Mouse (Mus musculus): ENCODE measurements around the gene Fbln1.
A peak's percentile ranks its signal among the peaks of the same experiment; 100 is the strongest.

Fbln1 gene

DNA sequence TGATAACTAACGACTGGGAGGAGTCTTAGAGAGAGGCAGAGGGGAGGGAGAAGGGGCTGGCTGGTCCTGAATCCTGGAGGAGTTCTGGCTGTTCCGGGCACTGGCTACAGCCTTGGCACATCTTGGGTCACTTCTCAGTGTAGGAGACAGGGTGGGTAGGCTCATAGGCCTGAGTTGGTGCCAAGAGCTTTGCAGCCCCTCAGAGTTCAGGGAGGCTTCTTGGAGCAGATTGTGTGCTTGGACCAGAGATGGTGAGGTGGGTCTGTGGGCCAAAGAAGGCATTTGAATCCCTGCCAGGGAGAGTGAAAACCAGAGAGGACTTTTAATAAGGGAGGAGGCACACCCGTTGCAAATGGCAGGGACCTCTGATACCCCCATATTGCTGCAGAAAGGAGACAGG is 1.3 kb downstream of the Fbln1 start:
- DNase-seq = no peak

- peak; percentile 60 for DNase-seq
Measured at GRCm38 (mm10) chr15:85207763-85208162, 2.0 kb downstream of the Fbln1 start.

DNA sequence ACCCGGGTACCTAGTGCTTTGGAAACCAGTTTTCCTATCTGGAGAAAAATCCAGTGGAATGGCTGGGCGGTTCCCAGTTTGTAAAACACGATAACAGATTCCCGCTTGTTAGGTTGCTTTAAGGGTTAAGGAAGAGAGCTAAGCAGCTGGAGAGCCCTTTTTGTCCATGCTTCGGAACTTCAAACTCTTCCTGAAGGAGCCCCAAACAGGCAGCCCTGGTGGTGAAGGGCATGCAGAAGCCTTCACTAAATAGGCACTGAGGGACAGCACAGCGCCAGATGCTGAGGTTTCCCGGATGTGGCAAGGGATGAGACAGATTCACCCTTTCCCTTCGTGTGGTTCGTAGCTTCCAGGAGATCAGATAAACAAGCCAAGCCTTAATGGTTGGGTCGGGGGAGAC is 2.6 kb downstream of the Fbln1 start:
- DNase-seq = no peak

GRCm38 (mm10) chr15:85209341-85209740 is 3.6 kb downstream of the Fbln1 start:
- no peak for DNase-seq

- no peak for DNase-seq
Measured at GRCm38 (mm10) chr15:85210686-85211085, 4.9 kb downstream of the Fbln1 start.

DNA sequence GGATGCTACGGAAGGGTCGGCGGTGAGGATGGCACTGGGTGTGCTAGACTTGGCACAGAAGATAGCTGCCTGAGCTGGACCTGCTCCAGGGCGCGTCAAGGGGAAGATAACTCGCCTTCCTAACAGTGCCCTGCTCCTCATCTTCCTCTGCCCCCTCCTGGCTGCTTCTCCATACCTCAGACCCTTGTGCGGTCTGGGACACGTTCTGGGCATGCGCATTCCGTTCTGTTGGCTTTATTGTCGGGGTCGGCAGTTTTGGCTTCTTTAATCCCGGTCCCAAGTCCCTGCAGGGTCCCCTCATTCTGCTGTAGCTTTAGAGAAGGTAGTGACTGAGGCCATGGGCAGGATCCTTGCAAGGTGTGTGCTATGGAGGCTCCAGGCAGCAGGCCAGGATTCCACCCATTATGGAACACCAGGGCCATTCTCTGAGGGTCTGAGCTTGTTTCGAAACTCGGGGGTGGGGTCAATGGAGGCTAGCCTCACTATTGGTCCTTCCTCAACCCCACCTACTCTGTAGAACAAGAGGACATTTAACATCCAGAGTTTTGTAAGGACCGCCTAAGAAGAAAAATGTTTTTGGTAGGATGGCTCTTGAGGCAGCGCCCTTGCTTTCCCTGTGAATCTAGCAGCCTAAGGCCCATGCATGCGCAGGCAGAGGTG is 5.5 kb downstream of the Fbln1 start:
- no peak for DNase-seq

DNA sequence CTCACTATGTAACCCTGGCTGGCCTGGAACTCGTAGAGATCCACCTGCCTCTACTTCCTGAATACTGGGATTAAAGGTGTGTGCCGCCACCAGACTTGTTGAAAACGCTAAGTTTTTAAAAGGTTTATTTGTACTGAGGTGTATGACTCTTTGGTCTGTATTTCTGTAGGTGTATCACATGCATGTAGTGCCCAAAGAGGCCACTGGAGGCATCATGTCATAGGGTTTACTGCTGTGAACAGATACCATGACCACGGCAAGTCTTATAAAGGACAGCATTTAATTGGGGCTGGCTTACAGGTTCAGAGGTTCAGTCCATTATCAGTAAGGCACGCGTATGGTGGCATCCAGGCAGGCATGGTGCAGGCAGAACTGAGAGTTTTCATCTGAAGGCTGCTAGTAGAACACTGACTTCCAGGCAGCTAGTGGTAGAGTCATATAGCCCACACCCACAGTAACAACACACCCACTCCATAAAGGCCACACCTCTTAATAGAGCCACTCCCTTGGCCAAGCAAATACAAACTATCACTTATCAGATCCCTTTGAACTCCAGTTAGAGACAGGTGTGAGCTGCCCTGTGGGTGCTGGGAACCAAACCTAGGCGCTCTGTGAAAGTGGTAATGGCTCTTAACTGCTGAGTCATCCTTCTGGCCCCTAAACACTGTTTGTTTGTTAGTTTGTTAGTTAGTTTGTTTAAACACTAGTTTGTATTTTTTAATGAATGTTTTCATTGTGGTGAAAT is 10.5 kb downstream of the Fbln1 start:
- no peak for DNase-seq

GRCm38 (mm10) chr15:85218617-85219265 is 13.0 kb downstream of the Fbln1 start:
- DNase-seq = no peak

DNA sequence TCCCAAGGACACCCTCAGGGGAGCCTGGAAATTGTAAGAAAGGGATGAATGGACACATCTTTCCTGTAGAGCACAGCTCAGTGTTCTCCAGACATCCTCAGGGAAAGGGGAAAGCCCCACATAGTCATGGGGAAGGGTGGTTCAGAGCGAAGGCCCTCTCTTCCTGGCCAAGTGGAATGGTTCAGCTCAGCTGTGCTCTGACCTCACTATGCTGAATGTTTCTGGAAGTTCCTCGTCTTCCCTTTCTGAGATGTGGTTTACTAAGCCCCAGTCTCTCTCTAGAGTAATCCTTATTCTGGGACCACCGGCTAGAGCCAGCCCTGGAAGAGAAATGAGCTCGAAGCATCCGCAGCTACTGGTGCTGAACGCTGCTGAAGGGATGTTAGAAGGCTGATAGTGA is 14.6 kb downstream of the Fbln1 start:
- DNase-seq = no peak

- DNase-seq = peak; percentile 35
Measured at GRCm38 (mm10) chr15:85221115-85221854, 15.5 kb downstream of the Fbln1 start.

DNA sequence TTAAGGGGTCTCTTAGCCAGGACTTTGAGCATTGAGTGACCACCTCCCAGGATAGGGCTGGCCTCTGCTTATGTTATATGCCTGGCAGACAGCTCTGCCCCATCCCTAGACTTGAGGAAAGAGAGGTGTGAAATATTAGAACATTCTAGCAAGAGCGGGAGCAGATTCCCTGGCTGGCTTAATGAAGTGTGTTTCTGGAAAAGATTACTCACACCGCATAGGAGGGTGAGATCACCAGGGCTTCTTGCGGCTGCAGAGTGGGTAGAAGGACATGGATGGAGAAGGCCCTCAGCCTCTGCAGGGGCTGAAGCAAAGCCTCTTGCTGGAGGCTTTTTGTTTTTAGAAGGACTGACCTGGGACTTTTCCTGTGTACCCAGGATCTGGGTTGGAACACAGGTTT is 19.9 kb downstream of the Fbln1 start:
- no peak for DNase-seq

GRCm38 (mm10) chr15:85226841-85227240 is 21.1 kb downstream of the Fbln1 start:
- no peak for DNase-seq

DNA sequence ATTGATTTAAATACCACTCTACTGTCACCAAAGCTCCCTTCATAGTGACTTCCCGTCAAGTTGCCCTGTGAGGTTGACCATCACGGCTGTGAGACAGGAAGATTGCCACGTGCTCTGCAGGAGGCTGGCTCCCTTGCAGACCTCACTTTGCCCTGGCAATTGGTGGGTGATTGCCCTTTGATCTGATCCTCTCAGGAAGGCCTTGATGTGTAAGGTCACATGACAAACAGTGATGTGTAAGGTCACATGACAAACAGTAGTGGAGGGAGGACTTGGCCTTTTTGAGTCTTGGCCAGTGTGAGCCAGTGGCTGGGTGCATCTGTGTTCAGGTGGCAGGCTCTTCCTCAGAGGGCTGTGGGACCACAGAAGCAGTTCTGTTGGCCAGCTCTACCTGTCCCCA is 22.8 kb downstream of the Fbln1 start:
- DNase-seq = no peak

GRCm38 (mm10) chr15:85229960-85230535 is 24.3 kb downstream of the Fbln1 start:
- DNase-seq = no peak

DNA sequence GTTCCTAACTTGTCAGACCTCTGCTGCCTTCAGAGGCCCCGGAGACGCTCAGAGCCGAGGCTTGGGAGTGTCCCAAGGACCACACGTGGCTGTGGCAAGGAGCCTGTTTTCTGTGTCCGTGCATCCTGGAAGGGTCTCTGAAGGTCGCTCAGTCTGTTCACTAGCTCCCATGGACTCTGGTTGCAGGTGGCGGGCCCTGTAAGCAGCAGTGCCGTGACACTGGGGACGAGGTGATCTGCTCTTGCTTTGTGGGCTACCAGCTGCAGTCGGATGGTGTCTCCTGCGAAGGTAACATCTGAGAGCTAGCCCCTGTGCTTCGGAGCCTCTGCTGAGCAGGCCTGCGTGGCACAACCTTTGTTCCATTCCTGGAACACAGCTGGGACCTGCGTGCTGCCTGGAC is 24.9 kb downstream of the Fbln1 start:
- no peak for DNase-seq

DNA sequence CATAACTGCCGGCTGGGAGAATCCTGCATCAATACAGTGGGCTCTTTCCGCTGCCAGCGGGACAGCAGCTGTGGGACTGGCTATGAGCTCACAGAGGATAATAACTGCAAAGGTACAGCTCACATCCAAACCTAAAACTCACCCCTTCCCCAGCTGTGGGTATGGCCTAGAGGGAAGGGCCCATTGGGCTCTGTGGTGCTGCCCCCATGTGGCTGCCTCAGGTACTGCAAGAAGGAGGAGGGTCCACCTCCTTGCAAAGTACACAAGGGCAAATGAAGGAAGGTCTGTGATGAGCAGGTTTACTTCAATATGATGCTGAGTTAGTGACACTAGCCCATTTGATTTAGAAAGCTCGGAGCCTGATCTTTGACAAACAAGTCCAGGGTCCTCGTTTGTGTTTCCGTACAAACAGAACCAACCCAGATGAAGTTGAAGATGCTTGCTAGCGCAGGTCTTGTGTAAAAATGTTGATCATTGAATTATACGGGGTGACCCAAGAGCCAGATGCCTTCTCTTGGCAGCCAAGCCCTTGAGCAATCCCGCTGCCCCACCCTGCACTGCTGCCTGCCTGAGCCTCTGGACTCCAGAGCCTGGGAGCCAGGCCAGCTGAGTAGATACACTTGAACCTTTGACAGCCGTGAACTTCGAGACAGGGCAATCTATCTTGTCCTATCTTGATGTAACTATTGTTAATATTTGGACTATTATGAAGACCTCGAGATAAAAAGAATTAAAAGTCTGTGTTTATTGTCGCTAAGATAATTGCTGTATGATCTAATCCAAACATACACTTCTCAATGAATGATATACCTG is 25.9 kb downstream of the Fbln1 start:
- peak; percentile 81 for DNase-seq

- peak; percentile 51 for DNase-seq
Measured at GRCm38 (mm10) chr15:85232256-85232535, 26.4 kb downstream of the Fbln1 start.

DNA sequence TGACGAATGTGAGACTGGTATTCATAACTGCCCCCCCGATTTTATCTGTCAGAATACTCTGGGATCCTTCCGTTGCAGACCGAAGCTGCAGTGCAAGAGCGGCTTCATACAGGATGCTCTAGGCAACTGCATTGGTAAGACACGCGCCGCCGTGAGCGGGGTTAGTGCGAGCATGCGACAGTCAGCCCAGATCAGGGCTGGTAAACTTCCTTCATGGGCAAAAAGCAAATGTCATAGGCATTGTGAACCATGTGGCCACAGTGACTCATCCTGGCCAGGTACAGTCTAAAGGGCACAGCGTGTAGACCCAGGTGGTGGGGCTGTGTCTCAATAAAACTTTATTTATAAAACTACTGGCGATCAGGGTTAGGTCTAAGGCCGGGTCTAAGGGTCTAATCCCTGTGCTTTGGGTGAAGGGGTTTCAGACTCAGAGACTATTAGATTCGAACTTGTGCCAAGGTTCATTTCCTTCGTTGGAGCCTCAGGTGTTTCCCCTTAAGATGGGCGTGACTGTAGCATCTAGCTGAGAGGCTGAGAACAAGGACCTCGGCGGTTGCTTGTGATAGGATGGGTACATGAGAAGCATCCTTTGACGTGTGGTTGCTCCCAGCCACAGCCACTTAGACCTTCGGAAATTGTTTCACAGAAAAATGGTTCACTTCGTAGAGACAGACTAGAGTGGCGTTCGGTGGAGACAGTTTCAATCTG is 26.9 kb downstream of the Fbln1 start:
- no peak for DNase-seq

GRCm38 (mm10) chr15:85233251-85233611 is 27.5 kb downstream of the Fbln1 start:
- DNase-seq = no peak

DNA sequence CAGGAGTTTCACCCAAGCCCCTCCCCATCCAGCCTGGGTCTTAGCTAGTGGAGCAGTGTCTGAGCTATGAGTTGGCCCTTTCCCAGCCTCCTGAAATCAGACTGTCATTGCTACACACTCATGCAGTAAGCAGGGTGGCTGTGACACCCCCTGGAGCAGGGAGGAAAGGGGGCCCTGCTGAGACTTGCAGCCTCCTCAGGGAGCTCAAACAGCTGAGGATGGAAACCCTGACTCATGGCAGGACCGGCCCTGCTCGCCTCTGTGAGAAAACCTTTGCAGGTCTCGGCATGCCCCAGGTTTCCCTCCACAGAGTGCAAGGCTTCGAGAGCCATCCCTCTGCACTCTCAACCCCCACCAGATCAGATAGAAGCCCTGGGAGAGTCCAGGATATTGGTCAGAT is 27.9 kb downstream of the Fbln1 start:
- no peak for DNase-seq

- DNase-seq = peak; percentile 28
Measured at GRCm38 (mm10) chr15:85238821-85239745, 33.3 kb downstream of the Fbln1 start.

Data from lung, postnatal 36 days (tissue).